Comparison of ENCODE assay signal across 26 mouse cellular contexts in the genomic region with DNA sequence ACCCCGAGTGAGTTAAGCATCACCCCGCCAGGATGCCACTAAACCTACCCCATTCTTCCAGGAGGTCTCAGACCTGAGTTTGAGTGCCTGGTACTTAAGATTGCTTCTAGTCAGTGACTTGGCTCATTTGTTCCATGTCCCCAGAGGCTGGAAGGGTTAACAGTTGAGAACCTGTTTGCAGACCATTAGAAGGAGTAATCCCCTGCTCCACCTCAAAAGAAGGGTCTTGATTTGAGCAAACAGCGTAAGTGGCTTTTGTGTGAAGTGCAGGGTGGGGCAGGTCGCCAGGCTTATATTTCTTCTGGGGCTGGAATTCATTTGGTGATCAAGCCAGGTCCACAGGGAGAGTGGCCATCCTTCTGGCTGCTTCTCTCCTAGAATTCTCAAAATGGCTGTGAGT. TPM values are rescaled to one million over a fixed set of nuclear protein-coding genes. Genes with fewer than 3 reads are reported as not detected.
A peak's percentile ranks its signal among the peaks of the same experiment; 100 is the strongest.
DNase-seq lines count a peak whose midpoint lies in the region; ATAC-seq and TF ChIP-seq lines count a peak whose summit lies in the region.
"Had no signal": no experiment of that assay in that cellular context is flagged by ENCODE, and none has a peak within 500 bp of the region (broad histone marks: within the 10 kb centered on the region; RNA-seq: fewer than 3 reads in every experiment).

No protein-coding gene starts in this region.

- H3K27me3 ChIP-seq in lung, embryonic 14.5 days (ENCODE audit: insufficient read depth, low read length) = no peaks in the 10 kb centered on the region
- no peaks in the 10 kb centered on the region for H3K27me3 ChIP-seq in lung, embryonic 16.5 days (ENCODE audit: control insufficient read depth, insufficient read depth, low read depth, low read length)
- no peaks in the 10 kb centered on the region for H3K27me3 ChIP-seq in stomach, embryonic 14.5 days (ENCODE audit: control insufficient read depth, insufficient read depth, low read length)
- no peaks in the 10 kb centered on the region for H3K27me3 ChIP-seq in stomach, postnatal 0 days (ENCODE audit: control insufficient read depth, insufficient read depth, low read length)
- H3K27me3 ChIP-seq: CH12.LX; embryonic facial prominence, embryonic 12.5 days; Patski had no signal

- H3K36me3 ChIP-seq in lung, embryonic 14.5 days (ENCODE audit: insufficient read depth) = no peaks in the 10 kb centered on the region
- H3K36me3 ChIP-seq in lung, embryonic 16.5 days (ENCODE audit: control insufficient read depth, insufficient read depth, low read length) = no peaks in the 10 kb centered on the region
- H3K36me3 ChIP-seq in stomach, embryonic 14.5 days (ENCODE audit: control insufficient read depth, insufficient read depth, low read length) = no peaks in the 10 kb centered on the region
- no peaks in the 10 kb centered on the region for H3K36me3 ChIP-seq in stomach, postnatal 0 days (ENCODE audit: control insufficient read depth, insufficient read depth, low read length)
- H3K36me3 ChIP-seq: embryonic facial prominence, embryonic 10.5 days; embryonic facial prominence, embryonic 12.5 days; forebrain, embryonic 10.5 days; forebrain, embryonic 12.5 days; G1E had no signal

- peak overlapping the region; percentile 36; the same call in 1 of the 2 replicates for H3K27ac ChIP-seq in lung, embryonic 14.5 days (ENCODE audit: low read depth)
- H3K27ac ChIP-seq in lung, embryonic 16.5 days (ENCODE audit: low read length) = peak overlapping the region; percentile 36; the same call in 1 of the 2 replicates
- H3K27ac ChIP-seq in stomach, embryonic 14.5 days (ENCODE audit: low read length) = no peak overlapping the region
- no peak overlapping the region for H3K27ac ChIP-seq in stomach, postnatal 0 days (replicated peaks)
- H3K27ac ChIP-seq: embryonic facial prominence, embryonic 10.5 days; embryonic facial prominence, embryonic 12.5 days; forebrain, embryonic 10.5 days; forebrain, embryonic 12.5 days had no signal

- no peak overlapping the region for H3K9ac ChIP-seq in lung, embryonic 14.5 days
- no peak overlapping the region for H3K9ac ChIP-seq in lung, embryonic 16.5 days (ENCODE audit: low read length)
- no peak overlapping the region for H3K9ac ChIP-seq in stomach, embryonic 14.5 days (replicated peaks; ENCODE audit: low read depth, low read length)
- H3K9ac ChIP-seq in stomach, postnatal 0 days (ENCODE audit: low read length) = no peak overlapping the region
- H3K9ac ChIP-seq: embryonic facial prominence, embryonic 12.5 days; forebrain, embryonic 12.5 days had no signal

- peak; percentile 46 for DNase-seq in lung, embryonic 14.5 days
- no peak for DNase-seq in lung, postnatal 36 days
- no peak for DNase-seq in lung, postnatal 10 days
- DNase-seq in stomach, postnatal 0 days (ENCODE audit: low spot score) = no peak
- DNase-seq: adrenal gland, adult 8-10 months; adrenal gland, postnatal 14 days; adrenal gland, postnatal 36 days; B cell, adult 2 months; cerebellum, adult 11-12 months; cerebellum, adult 2 months; cerebellum, adult 9-10 months; cerebellum, postnatal 10 days; cerebellum, postnatal 25 days had no signal

- H3K4me2 ChIP-seq in lung, embryonic 14.5 days = no peak overlapping the region
- no peak overlapping the region for H3K4me2 ChIP-seq in lung, embryonic 16.5 days (ENCODE audit: low read depth, low read length)
- H3K4me2 ChIP-seq in stomach, embryonic 14.5 days (replicated peaks; ENCODE audit: low read depth, low read length) = no peak overlapping the region
- no peak overlapping the region for H3K4me2 ChIP-seq in stomach, postnatal 0 days (replicated peaks; ENCODE audit: low read depth)
- H3K4me2 ChIP-seq: embryonic facial prominence, embryonic 12.5 days; forebrain, embryonic 12.5 days had no signal

- no peak overlapping the region for H3K4me3 ChIP-seq in lung, embryonic 14.5 days (ENCODE audit: low read depth, low read length)
- no peak overlapping the region for H3K4me3 ChIP-seq in lung, embryonic 16.5 days (ENCODE audit: low read length)
- no peak overlapping the region for H3K4me3 ChIP-seq in stomach, embryonic 14.5 days (ENCODE audit: low read depth, low read length)
- H3K4me3 ChIP-seq in stomach, postnatal 0 days (ENCODE audit: low read depth, low read length) = no peak overlapping the region
- H3K4me3 ChIP-seq: embryonic facial prominence, embryonic 10.5 days; embryonic facial prominence, embryonic 12.5 days; forebrain, embryonic 10.5 days; forebrain, embryonic 12.5 days had no signal

- 61% methylated on average over 4 of the region's 4 CpGs for WGBS in lung, embryonic 14.5 days
- WGBS in lung, embryonic 16.5 days = 65% methylated on average over 4 of the region's 4 CpGs
- WGBS in stomach, embryonic 14.5 days = 72% methylated on average over 4 of the region's 4 CpGs
- WGBS in stomach, postnatal 0 days = 68% methylated on average over 4 of the region's 4 CpGs

- no peaks in the 10 kb centered on the region for H3K9me3 ChIP-seq in lung, embryonic 14.5 days (ENCODE audit: low read depth, low read length)
- H3K9me3 ChIP-seq in lung, embryonic 16.5 days (ENCODE audit: control insufficient read depth, low read length) = no peaks in the 10 kb centered on the region
- H3K9me3 ChIP-seq in stomach, embryonic 14.5 days (ENCODE audit: control insufficient read depth, low read depth, low read length) = no peaks in the 10 kb centered on the region
- no peaks in the 10 kb centered on the region for H3K9me3 ChIP-seq in stomach, postnatal 0 days (ENCODE audit: control insufficient read depth, low read length)
- H3K9me3 ChIP-seq: embryonic facial prominence, embryonic 10.5 days; embryonic facial prominence, embryonic 12.5 days; forebrain, embryonic 10.5 days; forebrain, embryonic 12.5 days; G1E had no signal

- peaks cover 6% of the 10 kb centered on the region; the same call in 1 of the 2 replicates for H3K4me1 ChIP-seq in lung, embryonic 14.5 days (ENCODE audit: insufficient read depth)
- H3K4me1 ChIP-seq in lung, embryonic 16.5 days (replicated peaks; ENCODE audit: control insufficient read depth, insufficient read depth, low read length) = no peaks in the 10 kb centered on the region
- H3K4me1 ChIP-seq in stomach, embryonic 14.5 days (ENCODE audit: control insufficient read depth, insufficient read depth, low read length) = no peaks in the 10 kb centered on the region
- H3K4me1 ChIP-seq in stomach, postnatal 0 days (replicated peaks; ENCODE audit: control insufficient read depth, insufficient read depth) = no peaks in the 10 kb centered on the region; the same call in 1 of the 2 replicates
- H3K4me1 ChIP-seq: embryonic facial prominence, embryonic 12.5 days; forebrain, embryonic 12.5 days had no signal

- 0 out of 2 replicates have a peak, but pooled peaks have one; percentile 0 for TF ChIP-seq CTCF in lung, embryonic 14.5 days (IDR thresholded peaks at IDR 0.05; ENCODE audit: low read depth)
- TF ChIP-seq CTCF in stomach, postnatal 0 days (IDR thresholded peaks at IDR 0.05; ENCODE audit: low read depth) = no peak

- TF ChIP-seq EP300 in stomach, postnatal 0 days (optimal IDR thresholded peaks at IDR 0.05) = no peak

- peak; percentile 80 for ATAC-seq in lung, embryonic 14.5 days (ENCODE audit: insufficient read depth)
- peak; percentile 90 for ATAC-seq in lung, embryonic 16.5 days (ENCODE audit: low read depth)
- ATAC-seq in stomach, embryonic 14.5 days (ENCODE audit: insufficient number of reproducible peaks, insufficient read depth, low FRiP score, low read depth) = peak; percentile 61
- ATAC-seq in stomach, postnatal 0 days (ENCODE audit: low FRiP score, low TSS enrichment) = no peak
- ATAC-seq: activated CD4-positive, CD25-positive, alpha-beta regulatory T cell, adult 4 months; CD4-positive, CD25-positive, alpha-beta regulatory T cell, adult 4 months; forebrain, embryonic 14.5 days; forebrain, embryonic 16.5 days; Patski had no signal

RNA-seq across cellular contexts. Expression of gene Fzd5, which starts 35.8 kb away (rescaled TPM):
- polyA plus RNA-seq in lung, embryonic 14.5 days (2014; fragmentation: Nextera tagmentation; extraction: Ambion mirVana) = 2.0 and 2.6 TPM in 2 replicates
- 2.3 and 2.5 TPM in 2 replicates for polyA plus RNA-seq in lung, embryonic 16.5 days (2015; fragmentation: Nextera tagmentation; extraction: Ambion mirVana)
- 11.6 and 11.8 TPM in 2 replicates for polyA plus RNA-seq in stomach, embryonic 14.5 days (2014; fragmentation: Nextera tagmentation; extraction: Ambion mirVana)
- 3.7 and 3.8 TPM in 2 replicates for polyA plus RNA-seq in stomach, postnatal 0 days (2015; fragmentation: Nextera tagmentation; extraction: Ambion mirVana)

Comparison
In these comparisons a context has a peak if more than half of its experiments do, and no peak if none do; other contexts are left out.
1. H3K27ac ChIP-seq: peak in lung, embryonic 14.5 days (single experiment) and lung, embryonic 16.5 days (single experiment); none in stomach, embryonic 14.5 days (single experiment) and stomach, postnatal 0 days (single experiment).